Mouse (Mus musculus): ENCODE results near the gene Cab39l. TPM values are rescaled to one million over a fixed set of nuclear protein-coding genes. Genes with fewer than 3 reads are reported as not detected.
"Not testable (repeated sequence)": the region's sequence is repeated elsewhere in the genome, so short reads cannot be mapped to it uniquely, and the experiment has no call there.

The Cab39l gene
- polyA plus RNA-seq (2012; rRNA removed) = 7.8 and 12.4 TPM in 2 replicates

GRCm38 (mm10) chr14:59440558-59441471 lies at the start of gene Cab39l, which contains the start of gene Setdb2:
Gene Cab39l (plus strand): TSS chr14:59440972.
Gene Setdb2 (minus strand): TSS chr14:59440884.
- TF ChIP-seq POLR2A (IDR thresholded peaks at IDR 0.05; ENCODE audit: borderline replicate concordance, extremely low read depth, insufficient read depth, insufficient read length, poor library complexity, severe bottlenecking) (peak; percentile 72; the same call in 1 of the 2 replicates), CTCF (IDR thresholded peaks at IDR 0.05; ENCODE audit: borderline replicate concordance, extremely low read depth, insufficient read depth, insufficient read length) (no peak)
- DNase-seq (ENCODE audit: low read depth) = peak; percentile 97

DNA sequence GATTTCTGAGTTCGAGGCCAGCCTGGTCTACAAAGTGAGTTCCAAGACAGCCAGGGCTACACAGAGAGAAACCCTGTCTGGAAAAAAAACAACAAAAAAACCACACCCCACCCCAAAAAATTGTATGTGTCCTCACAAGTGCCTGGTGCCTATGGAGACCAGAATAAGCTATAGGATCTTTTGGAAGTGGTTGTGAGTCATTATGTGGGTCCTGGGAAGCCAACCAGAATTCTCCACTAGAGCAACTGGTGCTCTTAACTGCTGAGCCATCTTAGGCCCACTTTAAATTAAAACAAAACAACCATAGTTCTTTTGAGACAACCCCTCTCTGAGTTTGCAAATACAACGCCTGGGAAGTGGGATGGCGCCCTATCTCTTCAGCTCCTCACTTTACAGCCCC lies 45.5 kb upstream of the Cab39l start, which contains the start of gene Phf11c:
TSS of gene Phf11c (minus strand) at position 101 of the 400 bp plus-strand sequence.
- no peak for DNase-seq (ENCODE audit: low read depth)
- no peak for TF ChIP-seq POLR2A (IDR thresholded peaks at IDR 0.05; ENCODE audit: borderline replicate concordance, extremely low read depth, insufficient read depth, insufficient read length, poor library complexity, severe bottlenecking)
- TF ChIP-seq CTCF (IDR thresholded peaks at IDR 0.05; ENCODE audit: borderline replicate concordance, extremely low read depth, insufficient read depth, insufficient read length) = no peak

- no peak for DNase-seq (ENCODE audit: low read depth)
- no peak for TF ChIP-seq CTCF (IDR thresholded peaks at IDR 0.05; ENCODE audit: borderline replicate concordance, extremely low read depth, insufficient read depth, insufficient read length)
- no peak for TF ChIP-seq POLR2A (IDR thresholded peaks at IDR 0.05; ENCODE audit: borderline replicate concordance, extremely low read depth, insufficient read depth, insufficient read length, poor library complexity, severe bottlenecking)
Observed at GRCm38 (mm10) chr14:59396999-59397398, 43.8 kb upstream of the Cab39l start.

GRCm38 (mm10) chr14:59414979-59415378 lies 25.8 kb upstream of the Cab39l start:
- not testable (repeated sequence) for DNase-seq (ENCODE audit: low read depth)

GRCm38 (mm10) chr14:59418171-59418570 lies 22.6 kb upstream of the Cab39l start:
- no peak for TF ChIP-seq POLR2A (IDR thresholded peaks at IDR 0.05; ENCODE audit: borderline replicate concordance, extremely low read depth, insufficient read depth, insufficient read length, poor library complexity, severe bottlenecking)
- no peak for TF ChIP-seq CTCF (IDR thresholded peaks at IDR 0.05; ENCODE audit: borderline replicate concordance, extremely low read depth, insufficient read depth, insufficient read length)
- DNase-seq (ENCODE audit: low read depth) = no peak

DNA sequence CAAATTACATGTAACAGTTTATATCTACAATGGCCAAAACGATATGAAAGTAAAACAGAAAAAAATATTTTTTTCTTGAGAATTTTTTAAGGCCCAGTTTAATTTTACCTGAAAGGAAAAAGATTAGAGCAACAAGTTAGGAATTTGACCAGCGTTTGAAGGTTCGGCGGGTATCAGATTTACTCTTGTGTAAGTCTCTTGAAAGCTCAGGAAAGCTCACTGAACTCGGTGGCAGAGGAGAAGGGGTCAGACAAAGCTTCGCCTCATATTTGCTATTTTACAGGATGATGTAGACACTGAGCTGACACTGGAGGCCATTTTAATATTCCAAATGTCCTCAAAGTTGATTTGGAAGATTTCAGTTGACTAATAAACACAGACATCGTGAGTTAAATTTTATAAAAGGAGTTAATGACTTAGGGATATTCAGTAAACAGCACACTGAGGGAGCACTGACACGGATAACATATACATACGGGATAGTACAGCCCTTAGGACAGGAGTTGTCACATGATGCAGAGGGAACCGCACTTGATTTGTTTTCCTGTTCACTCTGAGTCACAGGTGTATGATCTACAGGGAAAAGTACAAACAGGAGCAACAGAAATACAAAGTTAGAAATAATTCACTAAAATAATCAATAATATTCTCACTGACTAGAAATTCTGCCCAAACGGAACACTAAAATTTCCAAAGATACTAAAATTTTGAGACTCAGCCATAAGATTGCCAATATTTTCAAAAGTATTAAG lies 17.7 kb upstream of the Cab39l start:
- no peak for DNase-seq (ENCODE audit: low read depth)
- TF ChIP-seq CTCF (IDR thresholded peaks at IDR 0.05; ENCODE audit: borderline replicate concordance, extremely low read depth, insufficient read depth, insufficient read length) = no peak
- no peak for TF ChIP-seq POLR2A (IDR thresholded peaks at IDR 0.05; ENCODE audit: borderline replicate concordance, extremely low read depth, insufficient read depth, insufficient read length, poor library complexity, severe bottlenecking)

DNA sequence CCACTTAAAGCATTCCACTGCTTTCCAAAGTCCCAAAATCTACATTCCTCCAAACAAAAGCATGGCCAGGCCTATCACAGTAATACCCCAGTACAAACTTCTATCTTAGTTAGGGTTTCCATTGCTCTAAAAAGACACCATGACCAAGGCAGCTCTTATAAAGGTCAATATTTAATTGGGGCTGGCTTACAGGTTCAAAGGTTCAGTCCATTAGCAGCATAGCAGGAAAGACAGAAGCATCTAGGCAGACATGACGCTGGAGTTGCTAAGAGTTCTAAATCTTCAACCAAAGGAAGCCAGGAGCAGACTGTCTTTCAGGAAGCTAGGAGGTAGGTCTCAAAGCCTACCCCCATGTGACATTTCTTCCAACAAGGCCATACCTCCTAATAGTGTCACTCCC lies 10.2 kb upstream of the Cab39l start:
- DNase-seq (ENCODE audit: low read depth) = no peak
- TF ChIP-seq POLR2A (IDR thresholded peaks at IDR 0.05; ENCODE audit: borderline replicate concordance, extremely low read depth, insufficient read depth, insufficient read length, poor library complexity, severe bottlenecking) (no peak), CTCF (IDR thresholded peaks at IDR 0.05; ENCODE audit: borderline replicate concordance, extremely low read depth, insufficient read depth, insufficient read length) (no peak)

DNA sequence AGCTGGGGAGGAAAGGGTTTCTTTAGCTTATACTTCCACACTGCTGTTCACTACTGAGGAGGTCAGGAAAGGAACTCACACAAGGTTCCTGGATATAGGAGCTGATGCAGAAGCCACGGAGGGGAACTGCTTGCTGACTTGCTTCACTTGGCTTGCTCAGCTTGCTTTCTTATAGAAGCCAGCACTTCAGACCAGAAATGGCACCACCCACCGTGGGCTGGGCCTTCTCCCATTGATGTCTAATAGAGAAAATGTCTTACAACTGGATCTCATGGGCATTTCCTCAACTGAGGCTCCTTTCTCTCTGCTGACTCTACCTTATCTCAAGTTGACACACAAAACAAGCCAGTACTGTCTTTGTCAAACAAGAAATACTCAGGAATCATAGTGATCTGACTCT lies 6.9 kb upstream of the Cab39l start:
- TF ChIP-seq CTCF (IDR thresholded peaks at IDR 0.05; ENCODE audit: borderline replicate concordance, extremely low read depth, insufficient read depth, insufficient read length) = no peak
- no peak for TF ChIP-seq POLR2A (IDR thresholded peaks at IDR 0.05; ENCODE audit: borderline replicate concordance, extremely low read depth, insufficient read depth, insufficient read length, poor library complexity, severe bottlenecking)
- DNase-seq (ENCODE audit: low read depth) = no peak

- DNase-seq (ENCODE audit: low read depth) = no peak
- TF ChIP-seq CTCF (IDR thresholded peaks at IDR 0.05; ENCODE audit: borderline replicate concordance, extremely low read depth, insufficient read depth, insufficient read length) (no peak), POLR2A (IDR thresholded peaks at IDR 0.05; ENCODE audit: borderline replicate concordance, extremely low read depth, insufficient read depth, insufficient read length, poor library complexity, severe bottlenecking) (no peak)
Observed at GRCm38 (mm10) chr14:59435206-59435605, 5.6 kb upstream of the Cab39l start.

GRCm38 (mm10) chr14:59437398-59437797 lies 3.4 kb upstream of the Cab39l start:
- TF ChIP-seq POLR2A (IDR thresholded peaks at IDR 0.05; ENCODE audit: borderline replicate concordance, extremely low read depth, insufficient read depth, insufficient read length, poor library complexity, severe bottlenecking) (no peak), CTCF (IDR thresholded peaks at IDR 0.05; ENCODE audit: borderline replicate concordance, extremely low read depth, insufficient read depth, insufficient read length) (no peak)
- no peak for DNase-seq (ENCODE audit: low read depth)

- TF ChIP-seq POLR2A (IDR thresholded peaks at IDR 0.05; ENCODE audit: borderline replicate concordance, extremely low read depth, insufficient read depth, insufficient read length, poor library complexity, severe bottlenecking) (no peak), CTCF (IDR thresholded peaks at IDR 0.05; ENCODE audit: borderline replicate concordance, extremely low read depth, insufficient read depth, insufficient read length) (no peak)
- DNase-seq (ENCODE audit: low read depth) = no peak
Observed at GRCm38 (mm10) chr14:59438505-59438904, 2.3 kb upstream of the Cab39l start.
